Mouse (Mus musculus) monocyte, adult 5-6 weeks (primary cell): ENCODE data around the gene Impad1. TPM values are rescaled to one million over a fixed set of nuclear protein-coding genes. Genes with fewer than 3 reads are reported as not detected.
A peak's percentile ranks its signal among the peaks of the same experiment; 100 is the strongest.

Source experiments
- ATAC-seq: fragments of 153-309, 156-312 bp; replicated peaks from 2 replicates; pipeline ENCODE4 v1.8.0; 2017; ENCODE audit warnings: mild to moderate bottlenecking; ENCODE audit not compliant: low TSS enrichment, insufficient number of reproducible peaks, severe bottlenecking, poor library complexity, low FRiP score
- total RNA-seq: library from RNA; stranded (forward); fragments of 200-1000, 200-491, 200-594 nt; gene quantifications from 3 replicates; pipeline ENCODE4 v1.2.3, GENCODE M21; 2017

The Impad1 gene
- 25.8 to 33.0 TPM (median 29.0 TPM) in 3 replicates for total RNA-seq

DNA sequence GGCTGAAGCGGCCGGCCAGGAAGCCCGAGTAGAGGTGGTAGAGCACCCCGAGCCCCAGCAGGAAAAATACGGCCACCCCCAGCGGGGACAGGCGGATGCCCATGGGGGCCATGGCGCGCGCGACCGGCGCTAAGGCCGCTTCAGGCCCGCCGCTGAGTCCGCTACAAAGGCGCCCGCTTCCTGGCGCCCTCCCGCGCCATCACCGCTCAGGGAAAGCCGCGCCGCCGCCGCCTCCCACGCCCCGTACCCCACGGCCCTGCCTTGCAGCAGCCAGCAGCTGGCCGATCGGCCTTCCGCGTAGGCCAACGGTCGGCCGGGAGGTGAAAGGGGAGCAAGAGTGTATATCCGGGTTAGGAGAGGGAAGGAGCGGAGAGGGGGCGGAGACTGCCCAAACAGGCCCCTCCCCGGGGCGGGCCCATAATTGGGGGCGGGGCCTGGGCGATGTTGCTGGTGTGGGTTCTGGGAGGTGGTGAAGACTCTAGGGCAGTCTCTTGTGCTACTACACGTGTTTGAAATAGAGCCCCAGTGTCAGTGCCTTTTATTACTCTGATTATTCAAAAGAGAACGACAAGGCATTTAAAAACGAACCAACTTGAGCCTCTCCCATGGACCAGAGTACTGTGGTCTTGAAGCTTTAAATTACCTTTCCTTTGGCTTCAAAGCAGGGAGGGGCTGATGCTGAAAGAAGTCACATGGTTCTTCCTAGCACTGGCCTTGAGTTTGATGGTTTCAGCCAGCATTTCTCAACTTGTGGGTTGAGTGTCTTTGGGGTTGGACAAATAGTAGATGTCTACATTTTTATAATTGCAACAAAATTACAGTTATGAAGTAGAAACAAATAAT is at the start of gene Impad1:
TSS of gene Impad1 (minus strand) at position 364 of the 843 bp plus-strand sequence.
- ATAC-seq: peak; percentile 96

DNA sequence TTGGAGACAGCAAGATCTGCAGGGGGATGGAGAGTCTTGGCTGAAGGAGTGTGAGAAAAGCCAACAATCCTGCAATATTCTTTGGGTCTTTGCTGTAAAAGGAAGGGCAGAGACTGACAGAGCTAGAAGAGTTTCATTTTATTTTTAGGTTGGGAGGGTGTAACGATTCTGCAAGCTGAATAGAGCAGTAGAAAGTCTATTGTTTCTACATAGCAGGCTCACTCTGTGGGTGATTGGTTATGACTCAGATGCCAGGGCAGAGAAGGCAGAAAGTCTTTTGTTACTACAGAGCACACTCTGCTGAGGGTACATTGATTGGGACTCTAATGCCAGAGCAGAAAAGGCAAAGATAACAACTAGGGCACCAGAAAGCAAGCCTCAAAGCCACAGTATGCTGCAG is 47.0 kb upstream of the Impad1 start:
- ATAC-seq: no peak

DNA sequence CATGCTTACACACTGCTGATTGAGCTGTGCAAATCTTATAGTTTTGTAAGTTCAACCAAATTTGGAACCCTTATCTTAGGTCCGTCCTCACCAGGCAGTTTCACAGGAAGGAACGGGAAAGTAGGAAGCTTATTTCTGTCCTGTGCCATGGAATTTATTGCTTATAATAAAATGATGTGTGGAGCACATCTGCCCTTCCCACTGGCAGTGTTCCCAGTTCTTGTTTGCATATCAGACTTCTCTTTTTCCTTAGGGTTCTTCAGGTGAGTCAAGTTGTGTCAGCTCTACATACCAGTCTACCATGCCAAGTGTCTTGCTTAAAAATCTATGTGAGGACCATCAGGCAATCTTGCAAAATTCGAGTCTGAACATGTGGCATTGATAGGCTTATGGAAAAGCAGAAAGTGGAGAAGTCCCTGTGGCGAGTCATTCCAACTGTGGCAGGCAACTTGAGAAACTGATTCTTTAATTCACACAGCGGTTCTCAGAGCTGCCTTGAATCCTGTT is 40.7 kb upstream of the Impad1 start:
- no peak for ATAC-seq

DNA sequence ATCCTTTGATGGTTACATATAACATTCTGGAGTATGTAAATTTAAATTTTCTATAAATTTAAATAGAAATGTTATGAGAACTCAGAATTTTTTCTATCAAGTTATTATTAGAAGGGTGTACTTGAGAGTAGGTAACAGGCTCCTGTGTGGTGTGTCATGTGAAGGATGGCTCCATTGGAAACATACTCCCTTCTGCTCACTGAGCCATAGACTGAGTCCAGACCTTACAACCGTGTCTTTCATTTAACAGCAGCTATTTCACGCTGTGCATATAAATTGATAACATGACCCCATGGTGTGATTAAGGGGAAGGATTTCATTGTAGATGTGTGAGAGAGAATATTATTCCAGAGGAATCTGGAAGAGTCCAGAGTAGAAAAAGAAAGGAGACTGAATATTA is 35.0 kb upstream of the Impad1 start:
- ATAC-seq: no peak

DNA sequence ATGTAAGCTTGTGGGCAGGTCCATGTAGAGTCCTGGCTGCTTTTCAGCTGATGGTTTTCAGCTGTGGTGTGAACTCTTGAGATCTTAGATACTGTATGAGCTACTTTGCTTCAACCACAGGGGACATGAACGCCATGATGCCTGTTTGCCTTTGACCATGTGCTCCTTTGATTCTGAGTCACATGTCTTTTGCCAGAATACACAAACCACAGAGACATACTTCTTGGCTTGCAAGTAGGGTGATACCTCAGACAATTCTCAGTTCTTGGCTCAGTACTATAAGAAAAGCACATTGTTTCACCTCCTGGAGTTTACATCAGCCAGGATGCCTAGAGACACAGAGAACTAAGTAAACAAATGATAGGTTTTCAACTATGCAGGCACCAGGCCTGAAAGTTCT is 29.0 kb upstream of the Impad1 start:
- ATAC-seq: no peak

DNA sequence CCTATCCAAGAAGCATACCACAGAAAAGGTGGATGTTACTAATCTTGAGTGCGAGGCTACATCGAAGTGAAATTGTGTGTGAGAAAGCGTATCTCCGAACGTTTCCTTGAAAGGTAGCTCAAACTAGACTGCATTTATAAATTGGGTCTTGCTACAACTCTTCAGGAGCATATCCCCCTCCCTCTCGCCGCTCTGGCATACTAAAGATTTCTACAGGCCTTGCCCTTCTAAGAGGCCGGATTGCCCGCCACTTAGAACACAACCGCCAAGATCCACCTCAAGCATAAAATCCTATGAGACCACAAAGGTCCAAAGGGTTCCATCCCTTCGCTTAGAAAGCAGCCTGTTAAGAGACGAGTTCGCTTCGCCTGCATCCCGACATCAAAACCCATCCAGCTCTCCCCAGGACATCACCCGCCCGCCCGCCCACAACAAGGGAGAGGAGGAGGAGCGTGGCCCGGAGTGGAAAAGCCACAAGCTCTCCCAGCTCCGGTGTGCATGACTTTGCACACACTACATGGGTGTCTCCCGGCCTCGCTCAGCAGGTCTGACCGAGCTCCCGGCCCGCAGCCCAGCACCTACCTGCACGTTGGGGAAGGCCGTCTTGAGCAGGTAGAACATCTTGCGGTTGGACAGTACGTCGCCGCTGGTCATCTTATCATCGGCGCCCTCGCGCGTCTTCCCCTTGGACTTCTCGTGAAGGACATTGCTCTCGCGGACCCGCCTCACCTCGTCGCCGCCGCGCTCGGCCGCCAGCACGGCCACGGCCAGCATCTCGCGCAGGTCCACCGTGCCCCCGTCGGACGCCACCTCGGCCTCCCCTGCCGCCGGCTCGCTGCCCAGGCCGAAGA is 789 bp downstream of the Impad1 start:
- peak; percentile 15; the same call in 1 of the 2 replicates for ATAC-seq

DNA sequence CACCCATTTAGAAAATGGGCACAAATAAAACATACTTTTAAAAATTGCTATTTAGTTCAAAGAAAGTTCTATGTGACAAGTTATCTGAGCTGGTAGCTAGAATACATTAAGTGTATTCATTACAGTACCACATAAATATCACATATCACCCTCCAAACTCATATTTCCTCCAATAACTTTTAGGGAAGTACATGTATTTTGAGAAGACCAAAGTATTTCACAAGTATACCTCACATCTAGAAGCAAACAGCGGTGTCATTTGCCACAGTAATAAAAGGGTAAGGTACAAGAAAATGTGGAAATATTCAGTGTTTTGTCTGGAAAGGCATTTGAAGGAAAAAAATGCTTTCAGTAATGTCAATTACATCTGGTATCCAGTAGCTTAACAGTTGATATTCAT is 2.0 kb downstream of the Impad1 start:
- ATAC-seq: no peak

DNA sequence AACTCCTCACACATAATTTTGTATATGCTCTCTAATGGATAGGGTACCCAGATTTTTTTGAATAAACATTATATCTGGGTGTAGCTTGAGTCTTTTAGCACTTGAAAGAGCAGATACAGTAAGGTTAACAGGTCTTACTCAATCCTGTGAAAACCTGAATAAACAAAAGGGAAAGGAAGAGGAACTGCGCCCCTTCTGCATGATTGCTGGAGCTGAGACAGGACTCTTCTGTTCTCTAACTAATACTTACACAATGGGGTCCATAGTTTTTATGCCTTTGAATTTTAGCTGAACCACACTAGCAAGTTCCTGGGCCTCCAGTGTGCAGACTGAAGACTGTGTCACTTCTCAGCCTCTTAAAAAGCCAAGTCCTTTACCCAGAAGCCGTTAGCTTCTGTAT is 8.0 kb downstream of the Impad1 start:
- no peak for ATAC-seq

DNA sequence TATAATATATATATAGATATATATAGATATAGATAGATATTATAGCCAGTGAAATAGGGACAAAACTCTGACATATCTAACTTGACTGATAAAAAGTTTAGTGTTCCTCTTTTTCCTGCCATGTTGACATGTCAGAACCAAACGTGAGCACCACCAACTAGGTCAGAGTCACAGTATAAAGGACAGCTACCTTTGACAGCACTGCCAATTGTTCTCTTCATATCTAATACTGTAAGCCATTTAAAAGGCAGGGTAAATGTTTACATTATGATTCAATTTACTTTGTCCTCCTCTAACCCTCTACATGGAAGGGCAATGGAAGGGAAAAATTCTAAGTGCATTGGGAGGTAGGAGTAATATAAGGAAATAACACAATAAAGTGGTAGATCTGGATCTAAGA is 8.8 kb downstream of the Impad1 start:
- no peak for ATAC-seq

DNA sequence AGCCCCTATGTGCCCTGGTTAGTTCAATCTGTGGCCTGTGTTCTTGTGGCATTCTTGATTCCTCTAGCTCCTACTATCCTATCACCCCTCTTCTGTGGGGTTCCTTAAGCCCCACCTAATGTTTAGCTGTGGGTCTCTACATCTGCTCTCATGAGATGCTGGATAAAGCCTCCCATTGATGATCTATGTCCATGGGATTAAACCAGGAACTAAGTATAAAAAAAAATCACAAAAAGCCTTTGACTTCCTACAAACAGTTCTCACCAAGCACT is 9.5 kb downstream of the Impad1 start:
- no peak for ATAC-seq

DNA sequence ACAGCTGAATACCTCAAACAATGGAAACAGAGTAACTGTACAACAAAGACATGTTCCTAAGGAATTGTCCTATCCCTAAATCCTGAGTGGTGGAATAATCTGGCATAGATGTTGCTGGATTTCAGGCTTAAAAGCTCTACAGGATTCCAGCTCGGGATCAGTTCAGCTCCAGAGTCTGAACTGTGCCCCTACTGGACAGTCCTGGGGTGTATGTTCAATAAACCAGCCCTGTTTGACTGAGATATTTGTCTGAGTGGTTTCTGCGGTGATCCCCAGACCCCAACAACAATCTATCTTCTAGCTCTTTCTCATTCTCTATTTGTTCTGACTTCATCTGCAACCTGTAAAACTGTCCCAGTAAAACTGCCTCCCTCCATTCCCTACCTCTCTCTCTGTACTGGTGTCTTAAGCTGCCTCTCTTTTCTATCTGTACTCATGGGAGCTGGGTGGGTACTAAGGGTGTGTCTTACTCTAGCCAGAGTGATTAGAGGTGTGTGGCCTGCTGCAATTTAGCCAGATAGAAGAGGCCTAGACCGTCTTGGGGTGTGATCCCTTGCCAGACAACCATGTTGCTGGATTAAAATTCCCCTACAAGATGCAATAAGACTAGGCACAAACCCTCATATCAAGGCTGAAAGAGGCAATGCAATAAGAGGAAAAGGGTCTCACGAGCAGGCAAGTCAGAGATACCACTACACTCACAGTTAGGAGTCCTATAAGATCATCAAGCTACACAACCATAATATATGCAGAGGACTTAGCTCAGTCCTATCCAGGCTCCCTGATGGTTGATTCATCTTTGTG is 10.1 kb downstream of the Impad1 start:
- no peak for ATAC-seq

DNA sequence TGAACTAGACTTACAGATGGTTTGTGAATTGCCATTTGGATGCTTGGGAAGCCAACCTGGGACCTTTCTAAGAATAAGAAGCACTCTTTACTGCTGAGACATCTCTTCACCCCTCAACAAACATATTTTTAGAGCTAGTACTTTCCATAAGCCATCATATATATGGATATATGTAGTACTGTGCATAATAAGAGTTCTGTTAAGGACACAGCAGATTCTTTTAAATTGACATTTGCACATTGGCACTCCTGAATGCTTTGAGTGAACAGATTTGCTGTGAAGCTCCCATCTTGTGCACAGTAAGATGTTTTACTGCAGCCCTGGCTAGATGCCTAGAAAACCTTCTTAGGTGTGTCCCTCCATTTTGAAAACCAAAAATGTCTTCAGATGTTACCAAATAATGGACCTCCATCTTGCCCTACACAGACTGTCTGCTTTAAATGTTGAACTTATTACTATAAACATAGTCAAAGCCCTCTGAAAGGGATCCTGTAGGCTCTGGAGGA is 13.8 kb downstream of the Impad1 start:
- ATAC-seq: no peak

DNA sequence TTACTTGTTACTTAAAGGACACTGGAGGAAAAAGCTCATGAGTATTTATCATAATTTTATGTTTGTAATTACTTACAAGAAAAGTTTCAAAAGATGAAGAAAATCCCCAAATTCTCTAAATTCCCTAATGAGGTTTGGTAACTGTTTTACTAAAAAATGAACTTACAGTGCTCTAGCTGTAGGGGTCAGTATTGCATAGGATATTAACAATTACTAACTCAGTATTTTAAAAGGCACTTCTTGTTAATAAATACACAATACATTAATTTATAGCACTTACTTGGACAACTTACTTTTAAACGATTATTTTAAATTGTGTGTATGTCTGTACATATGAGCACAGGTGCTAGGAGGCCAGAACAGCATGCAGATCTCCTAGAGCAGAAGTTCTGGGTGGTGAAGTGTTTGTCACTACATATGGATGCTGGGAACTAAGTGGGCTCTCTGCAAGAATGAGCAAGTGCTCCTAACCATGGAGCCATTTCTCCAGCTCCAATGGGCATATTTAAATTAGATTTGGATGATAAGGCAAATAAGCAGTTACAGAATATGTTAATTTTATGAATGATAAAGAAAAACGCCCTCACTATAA is 21.5 kb downstream of the Impad1 start:
- no peak for ATAC-seq

DNA sequence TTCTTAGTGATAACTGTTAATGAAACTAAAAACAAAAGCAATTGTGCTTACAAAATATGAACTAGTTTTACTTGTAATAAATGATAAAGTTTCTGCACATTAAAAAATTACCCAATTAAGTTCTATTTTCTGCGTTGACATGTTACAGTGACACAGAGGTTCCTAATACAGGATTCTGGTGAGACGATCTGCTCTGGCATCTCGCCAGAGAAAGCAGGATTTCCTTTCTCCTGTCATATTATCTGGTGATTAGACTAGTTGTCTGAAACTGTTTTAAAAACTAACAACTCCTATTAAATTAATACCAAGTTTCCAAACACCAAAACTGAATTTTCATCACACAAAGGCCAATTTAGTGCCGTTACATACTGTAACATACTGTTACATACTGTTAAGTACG is 27.3 kb downstream of the Impad1 start:
- no peak for ATAC-seq

DNA sequence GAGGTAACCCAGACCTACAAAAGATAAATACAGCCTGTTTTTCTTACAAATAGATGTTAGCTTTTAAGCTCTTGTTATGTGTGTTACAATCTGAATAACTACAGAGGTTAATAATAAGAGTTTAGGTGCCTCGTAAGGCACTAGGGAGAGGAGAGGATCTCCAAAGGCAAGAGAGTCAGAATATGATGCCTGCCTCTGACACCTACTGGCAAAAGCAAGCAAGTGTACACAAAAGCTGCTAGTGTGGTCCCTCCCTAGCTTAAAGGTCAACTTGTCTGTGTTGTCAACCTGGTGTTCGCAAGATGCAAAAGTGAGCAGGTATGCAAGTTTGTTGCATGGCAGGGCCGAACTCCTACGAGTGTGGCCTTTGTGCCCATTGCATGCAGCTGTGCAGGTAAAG is 34.8 kb downstream of the Impad1 start:
- no peak for ATAC-seq

DNA sequence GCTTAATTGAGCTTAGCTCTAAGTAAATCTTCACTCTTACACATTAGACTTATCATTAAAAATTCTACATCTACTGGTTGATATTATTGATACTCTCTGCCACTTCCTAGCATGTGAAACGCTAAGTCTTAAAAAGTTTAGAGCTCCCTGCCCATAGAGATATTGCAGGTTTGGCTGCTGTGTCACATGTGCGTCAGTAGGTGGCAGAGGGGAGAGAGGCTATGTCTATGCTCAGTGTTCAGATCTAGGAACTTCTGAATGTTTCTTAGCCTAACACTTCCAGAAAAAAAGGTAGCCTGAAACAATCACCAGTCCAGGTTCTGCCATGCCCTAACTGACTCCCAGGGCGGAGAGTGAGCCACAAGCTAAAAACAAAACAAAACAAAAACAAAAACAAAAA is 63.7 kb downstream of the Impad1 start:
- ATAC-seq: no peak

DNA sequence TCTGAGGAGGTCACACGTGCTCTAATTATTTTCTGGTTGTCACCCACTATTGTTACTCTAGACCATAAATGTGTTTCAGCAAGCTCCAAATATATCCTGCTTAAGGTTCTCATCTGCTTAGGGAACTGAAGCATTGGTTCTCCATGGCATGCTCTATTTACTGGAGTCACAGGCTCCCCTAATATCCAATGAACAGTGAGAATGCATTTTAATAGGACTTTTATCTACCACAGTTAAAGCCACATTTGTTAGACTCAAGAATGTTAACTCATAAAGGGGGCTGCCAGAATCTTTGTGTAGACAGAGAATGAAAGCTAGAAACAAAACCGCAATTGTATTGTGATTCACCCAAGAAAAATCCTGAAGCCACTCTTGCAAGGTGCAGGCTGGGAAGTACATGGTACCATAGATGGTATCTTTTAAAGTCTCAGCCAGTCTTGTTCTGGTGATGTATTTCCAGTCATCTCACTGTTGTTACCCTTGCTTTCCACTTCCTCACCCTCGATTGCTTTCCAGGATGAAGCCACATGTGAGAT is 66.8 kb downstream of the Impad1 start:
- no peak for ATAC-seq

DNA sequence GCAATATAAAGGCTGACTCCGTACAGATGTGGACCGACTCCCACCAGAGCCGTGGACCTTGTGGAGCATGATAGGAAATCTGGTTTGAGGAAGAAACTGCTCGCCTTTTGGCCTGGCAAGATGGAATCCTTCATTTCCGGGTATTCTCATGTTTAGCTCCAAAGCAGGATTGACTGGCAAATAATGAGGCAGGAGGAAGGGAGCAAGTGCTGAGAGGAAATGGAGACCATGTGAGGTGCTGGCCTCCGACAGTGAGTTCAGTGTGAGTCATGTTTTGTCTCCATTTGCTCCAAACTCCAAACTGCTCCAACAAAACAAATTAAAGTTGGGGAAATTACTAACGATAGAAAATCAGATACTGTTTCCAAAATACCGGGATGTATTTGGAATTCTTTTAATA is 69.3 kb downstream of the Impad1 start:
- ATAC-seq: no peak
